Mouse (Mus musculus) intestine, embryonic 15.5 days (tissue): Measurements from ENCODE around the gene Micu1. TPM values are rescaled to one million over a fixed set of nuclear protein-coding genes. Genes with fewer than 3 reads are reported as not detected.

Experiments
- ATAC-seq: fragments of 200-750 bp; cut with Nextera tagmentation; 2 replicates; pipeline ENCODE4 v1.8.0; 2017; ENCODE audit warnings: moderate TSS enrichment, moderate library complexity
- H3K27ac ChIP-seq: fragments of 300-500 bp; sonication (generic); 2 replicates; pipeline ENCODE4 v1.5.1; 2015; ENCODE audit warnings: mild to moderate bottlenecking, inconsistent platforms
- H3K27me3 ChIP-seq: fragments of 300-500 bp; sonication (generic); replicated peaks from 2 replicates; pipeline ENCODE4 v1.6.1; 2015; ENCODE audit warnings: inconsistent platforms
- H3K36me3 ChIP-seq: fragments of 300-500 bp; sonication (generic); 2 replicates; pipeline ENCODE4 v1.6.1; 2015; ENCODE audit warnings: inconsistent platforms
- H3K4me1 ChIP-seq: fragments of 300-500 bp; sonication (generic); replicated peaks from 2 replicates; pipeline ENCODE4 v1.6.1; 2015; ENCODE audit warnings: inconsistent platforms
- H3K4me2 ChIP-seq: fragments of 300-500 bp; sonication (generic); replicated peaks from 2 replicates; pipeline ENCODE4 v1.6.1; 2015; ENCODE audit warnings: mild to moderate bottlenecking, inconsistent platforms
- H3K4me3 ChIP-seq: fragments of 300-500 bp; sonication (generic); replicated peaks from 2 replicates; pipeline ENCODE4 v1.5.1; 2015; ENCODE audit warnings: inconsistent platforms
- H3K9ac ChIP-seq: fragments of 300-500 bp; sonication (generic); 2 replicates; pipeline ENCODE4 v1.6.1; 2015; ENCODE audit warnings: inconsistent platforms
- H3K9me3 ChIP-seq: fragments of 300-500 bp; sonication (generic); 2 replicates; pipeline ENCODE4 v1.6.1; 2016; ENCODE audit warnings: inconsistent platforms
- WGBS: fragments of 180-500 bp; shearing (Covaris S2); methylation state at CpG from one replicate; pipeline ENCODE4 v1.1.7; 2015; 5-methylcytosine and 5-hydroxymethylcytosine counted together
- polyA plus RNA-seq: library from polyadenylated mRNA; unstranded; fragments of >200 nt; fragmentation: Nextera tagmentation; extraction: Ambion mirVana; gene quantifications from 2 replicates; pipeline ENCODE4 v1.2.1, GENCODE M21; 2015

The Micu1 gene
- polyA plus RNA-seq, 1 experiment from 2014 or later: 66.0 TPM

DNA sequence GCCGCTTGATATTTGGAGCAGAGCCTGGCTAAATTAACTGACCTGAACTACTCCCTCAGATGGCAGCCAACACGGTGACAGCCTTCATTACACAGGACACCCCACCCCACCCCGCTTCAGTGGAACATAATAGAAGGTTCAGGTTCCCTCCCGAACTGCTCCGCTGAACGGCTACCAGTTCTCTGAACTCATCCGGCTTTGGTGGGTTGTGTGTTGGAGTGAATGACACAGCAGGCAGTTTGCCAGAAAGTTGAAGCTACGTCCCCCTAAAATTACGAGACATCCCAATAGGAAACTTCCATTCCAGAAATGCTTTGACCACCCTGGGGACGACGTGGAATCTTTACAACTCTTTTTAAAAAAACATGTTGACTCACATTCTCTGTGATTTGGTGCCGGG, 53.8 kb downstream of the Micu1 start:
- no peak overlapping the region for H3K4me2 ChIP-seq
- no peak overlapping the region for H3K27ac ChIP-seq
- H3K9me3 ChIP-seq: no peaks in the 10 kb centered on the region
- ATAC-seq: no peak
- WGBS: 79% methylated on average over 12 of the region's 12 CpGs
- H3K36me3 ChIP-seq: 0 out of 2 replicates have a peak, but pooled peaks cover 4% of the 10 kb centered on the region
- no peaks in the 10 kb centered on the region for H3K4me1 ChIP-seq
- H3K27me3 ChIP-seq: no peaks in the 10 kb centered on the region
- no peak overlapping the region for H3K4me3 ChIP-seq
- no peak overlapping the region for H3K9ac ChIP-seq

DNA sequence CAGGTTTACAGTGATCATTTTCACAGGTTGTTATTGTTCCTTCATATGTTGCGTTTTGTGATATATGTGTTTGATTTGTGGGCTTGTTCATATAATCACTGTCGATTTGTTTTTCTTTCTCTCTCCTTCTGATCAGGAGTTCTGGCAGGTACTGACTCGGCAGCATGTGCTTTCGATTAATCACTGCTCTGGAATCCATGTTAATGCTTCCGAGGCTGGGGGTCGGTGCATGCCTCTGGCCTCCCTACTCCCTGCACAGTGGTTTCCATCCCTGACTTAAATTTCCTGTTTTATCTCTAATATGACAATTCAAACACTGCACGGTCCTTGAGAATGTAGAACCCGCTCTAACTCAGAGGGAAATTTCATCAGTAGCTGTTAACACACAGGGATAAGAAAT, 54.3 kb downstream of the Micu1 start:
- Histone ChIP-seq H3K4me3 (no peak overlapping the region), H3K36me3 (0 out of 2 replicates have a peak, but pooled peaks cover 4% of the 10 kb centered on the region), H3K9ac (no peak overlapping the region), H3K9me3 (no peaks in the 10 kb centered on the region), H3K27ac (no peak overlapping the region), H3K4me1 (no peaks in the 10 kb centered on the region), H3K4me2 (no peak overlapping the region), H3K27me3 (no peaks in the 10 kb centered on the region)
- WGBS: 47% methylated on average over 8 of the region's 8 CpGs
- no peak for ATAC-seq

DNA sequence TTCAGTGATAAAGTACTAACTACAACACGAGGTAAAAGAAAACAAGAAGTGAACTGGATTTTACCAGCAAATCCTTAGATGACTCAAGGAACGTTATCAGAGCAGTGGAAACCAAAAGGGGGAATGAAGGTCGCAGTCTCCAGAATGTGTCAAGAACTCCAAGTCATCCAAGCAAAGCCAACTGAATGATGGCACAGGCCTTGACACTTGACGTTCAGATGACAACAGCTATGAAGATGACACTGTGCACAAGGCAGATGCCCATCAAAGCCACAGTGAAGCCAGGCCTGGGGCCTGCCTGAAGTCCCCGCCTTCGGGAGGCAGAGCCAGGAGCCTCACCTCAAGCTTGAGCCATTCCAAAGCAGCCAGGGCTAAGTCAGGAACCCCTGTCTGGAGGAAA, 62.5 kb downstream of the Micu1 start:
- no peak overlapping the region for H3K4me3 ChIP-seq
- no peaks in the 10 kb centered on the region for H3K4me1 ChIP-seq
- no peaks in the 10 kb centered on the region for H3K9me3 ChIP-seq
- H3K27ac ChIP-seq: no peak overlapping the region
- H3K9ac ChIP-seq: no peak overlapping the region
- no peaks in the 10 kb centered on the region for H3K27me3 ChIP-seq
- no peak overlapping the region for H3K4me2 ChIP-seq
- no peak for ATAC-seq
- 91% methylated on average over 6 of the region's 6 CpGs for WGBS
- no peaks in the 10 kb centered on the region for H3K36me3 ChIP-seq

DNA sequence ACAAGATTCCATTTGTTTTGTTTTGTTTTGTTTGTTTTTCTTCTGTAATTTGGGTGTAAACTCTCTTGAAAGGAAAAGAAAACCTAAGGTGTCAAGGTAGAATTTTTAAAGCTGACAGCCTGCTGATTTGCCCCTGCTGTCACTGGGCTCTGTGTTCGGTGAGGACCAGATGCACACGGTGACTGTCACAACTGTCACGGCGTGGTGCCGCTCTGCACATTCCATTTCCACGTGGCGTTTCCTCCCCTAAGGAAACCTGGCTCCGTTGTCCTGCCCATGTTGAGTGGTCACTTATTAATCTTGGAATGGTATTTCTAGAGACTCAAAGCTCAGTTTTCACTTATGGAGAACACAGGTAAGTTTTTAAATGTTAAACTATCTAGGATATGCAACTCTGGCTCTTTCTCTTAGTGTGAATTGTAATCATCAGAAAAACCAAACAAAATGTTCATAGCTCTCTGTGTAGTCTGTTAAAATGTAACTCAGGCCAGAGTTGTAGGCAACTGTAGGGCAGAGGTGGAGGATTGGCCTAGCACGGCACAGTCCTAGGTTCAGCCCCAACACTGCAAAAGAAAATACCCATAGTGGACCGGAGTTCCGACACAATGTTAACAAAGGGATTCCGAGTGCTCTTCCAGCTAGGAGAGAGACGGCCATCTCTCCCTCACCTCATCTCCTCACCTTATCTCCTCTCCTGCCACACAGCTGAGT, 66.2 kb downstream of the Micu1 start:
- 57% methylated on average over 13 of the region's 13 CpGs for WGBS
- peak; percentile 70; the same call in 1 of the 2 replicates for ATAC-seq

DNA sequence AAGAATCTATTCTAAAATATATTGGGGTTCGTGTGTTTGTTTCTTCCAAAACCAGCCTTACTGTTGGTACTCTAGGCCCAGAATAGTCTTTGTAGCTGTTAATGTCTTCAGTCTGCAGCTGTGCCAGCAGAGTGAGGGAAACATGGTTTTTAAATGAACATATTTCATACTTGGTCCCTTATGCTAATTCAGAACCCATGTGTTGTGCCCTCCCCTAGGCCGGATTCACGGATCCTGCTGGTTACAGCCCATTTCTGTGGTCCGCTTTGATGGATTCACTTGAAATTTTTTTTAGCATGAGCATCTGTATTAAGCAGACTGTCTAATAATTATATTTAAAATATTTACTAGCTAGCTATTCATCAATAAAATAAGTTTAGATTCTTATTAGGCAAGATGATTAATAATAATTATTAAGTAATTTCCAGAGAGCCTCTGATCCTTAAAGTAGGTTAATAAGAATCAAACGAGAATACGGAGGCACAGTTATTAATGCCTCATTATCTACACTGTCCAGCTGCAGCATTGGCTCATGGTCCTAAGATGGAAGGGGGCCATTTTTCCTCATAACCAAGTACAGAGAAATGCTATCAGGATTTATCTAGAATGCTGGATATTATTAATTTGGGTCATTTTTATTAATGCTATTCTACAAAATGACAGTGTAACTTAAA, 69.2 kb downstream of the Micu1 start:
- no peak overlapping the region for H3K9ac ChIP-seq
- no peaks in the 10 kb centered on the region for H3K27me3 ChIP-seq
- WGBS: 88% methylated on average over 6 of the region's 6 CpGs
- no peak overlapping the region for H3K27ac ChIP-seq
- H3K4me2 ChIP-seq: no peak overlapping the region
- no peaks in the 10 kb centered on the region for H3K4me1 ChIP-seq
- H3K36me3 ChIP-seq: no peaks in the 10 kb centered on the region
- H3K4me3 ChIP-seq: no peak overlapping the region
- H3K9me3 ChIP-seq: no peaks in the 10 kb centered on the region
- ATAC-seq: no peak

More for the DNA sequence above, 66.2 kb downstream of the Micu1 start:
- no peak overlapping the region for H3K27ac ChIP-seq
- H3K4me1 ChIP-seq: no peaks in the 10 kb centered on the region
- no peak overlapping the region for H3K4me2 ChIP-seq
- no peaks in the 10 kb centered on the region for H3K36me3 ChIP-seq
- H3K9me3 ChIP-seq: no peaks in the 10 kb centered on the region
- no peaks in the 10 kb centered on the region for H3K27me3 ChIP-seq
- H3K9ac ChIP-seq: no peak overlapping the region
- no peak overlapping the region for H3K4me3 ChIP-seq

- Histone ChIP-seq H3K27ac (no peak overlapping the region), H3K4me3 (no peak overlapping the region), H3K9ac (no peak overlapping the region), H3K4me1 (no peaks in the 10 kb centered on the region), H3K36me3 (no peaks in the 10 kb centered on the region), H3K4me2 (no peak overlapping the region), H3K9me3 (no peaks in the 10 kb centered on the region), H3K27me3 (no peaks in the 10 kb centered on the region)
- no peak for ATAC-seq
- 80% methylated on average over 2 of the region's 2 CpGs for WGBS
These were observed 69.7 kb downstream of the Micu1 start for GRCm38 (mm10) chr10:59772049-59772397.

DNA sequence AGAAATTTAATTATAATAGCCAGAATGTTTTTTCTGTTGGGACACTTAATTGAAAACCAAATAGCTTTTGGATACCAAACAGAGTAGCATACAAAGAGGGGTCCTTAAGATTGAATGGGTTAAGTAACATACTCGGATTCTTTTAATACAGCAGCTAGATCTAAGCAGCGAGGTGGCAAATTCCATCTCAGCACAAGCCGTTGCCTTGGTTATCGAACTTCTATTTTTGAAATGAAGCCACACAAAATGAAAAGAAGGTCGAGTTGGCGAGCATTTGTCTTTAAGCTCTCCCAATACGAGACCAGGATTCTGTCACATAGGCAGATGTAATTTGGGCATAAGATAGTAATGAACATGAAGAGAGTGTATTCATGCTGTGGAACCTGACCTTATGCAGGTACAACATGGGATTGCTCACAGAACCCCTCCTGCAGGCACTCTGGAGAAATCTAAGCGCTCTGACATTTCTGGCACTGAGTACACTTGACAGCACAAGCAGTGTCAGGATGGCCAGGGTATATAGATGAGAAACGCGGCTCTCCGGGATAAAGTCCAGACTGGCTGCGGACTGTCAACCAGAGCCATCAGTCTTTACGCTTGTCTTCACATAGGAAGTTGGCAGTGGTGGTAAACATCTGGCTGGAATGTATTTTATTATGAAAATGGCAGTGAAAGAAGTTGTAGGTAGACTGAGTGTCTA, 71.3 kb downstream of the Micu1 start:
- no peaks in the 10 kb centered on the region for H3K36me3 ChIP-seq
- H3K27ac ChIP-seq: no peak overlapping the region
- H3K27me3 ChIP-seq: no peaks in the 10 kb centered on the region
- no peak overlapping the region for H3K4me3 ChIP-seq
- no peak overlapping the region for H3K4me2 ChIP-seq
- no peaks in the 10 kb centered on the region for H3K9me3 ChIP-seq
- H3K4me1 ChIP-seq: 0 out of 2 replicates have a peak, but pooled peaks cover 3% of the 10 kb centered on the region
- 84% methylated on average over 13 of the region's 13 CpGs for WGBS
- H3K9ac ChIP-seq: no peak overlapping the region
- ATAC-seq: no peak

DNA sequence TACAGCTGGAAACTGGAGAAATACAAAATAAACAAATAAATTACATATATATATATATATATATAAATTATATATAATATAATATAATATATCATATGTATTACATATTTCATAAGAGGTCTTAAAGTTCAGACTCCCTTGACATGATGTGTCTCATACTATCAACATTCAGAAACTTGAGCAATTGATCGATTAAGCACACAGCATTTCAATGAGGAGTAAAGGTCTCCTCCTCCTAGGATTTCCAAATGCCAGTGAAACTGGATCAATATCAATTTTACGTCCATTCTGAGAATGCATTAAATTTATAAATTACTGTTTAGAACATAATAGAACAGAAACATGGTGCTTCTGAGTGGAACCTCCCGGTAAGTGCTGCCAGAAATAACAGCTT, 71.9 kb downstream of the Micu1 start:
- Histone ChIP-seq H3K27me3 (no peaks in the 10 kb centered on the region), H3K27ac (no peak overlapping the region), H3K4me2 (no peak overlapping the region), H3K9me3 (no peaks in the 10 kb centered on the region), H3K9ac (no peak overlapping the region), H3K4me1 (0 out of 2 replicates have a peak, but pooled peaks cover 3% of the 10 kb centered on the region), H3K36me3 (no peaks in the 10 kb centered on the region), H3K4me3 (no peak overlapping the region)
- WGBS: 81% methylated on average over 3 of the region's 3 CpGs
- ATAC-seq: no peak

- no peak overlapping the region for H3K4me3 ChIP-seq
- 42% methylated on average over 3 of the region's 3 CpGs for WGBS
- peak; percentile 68 for ATAC-seq
These were observed 75.0 kb downstream of the Micu1 start for GRCm38 (mm10) chr10:59777246-59777645.

DNA sequence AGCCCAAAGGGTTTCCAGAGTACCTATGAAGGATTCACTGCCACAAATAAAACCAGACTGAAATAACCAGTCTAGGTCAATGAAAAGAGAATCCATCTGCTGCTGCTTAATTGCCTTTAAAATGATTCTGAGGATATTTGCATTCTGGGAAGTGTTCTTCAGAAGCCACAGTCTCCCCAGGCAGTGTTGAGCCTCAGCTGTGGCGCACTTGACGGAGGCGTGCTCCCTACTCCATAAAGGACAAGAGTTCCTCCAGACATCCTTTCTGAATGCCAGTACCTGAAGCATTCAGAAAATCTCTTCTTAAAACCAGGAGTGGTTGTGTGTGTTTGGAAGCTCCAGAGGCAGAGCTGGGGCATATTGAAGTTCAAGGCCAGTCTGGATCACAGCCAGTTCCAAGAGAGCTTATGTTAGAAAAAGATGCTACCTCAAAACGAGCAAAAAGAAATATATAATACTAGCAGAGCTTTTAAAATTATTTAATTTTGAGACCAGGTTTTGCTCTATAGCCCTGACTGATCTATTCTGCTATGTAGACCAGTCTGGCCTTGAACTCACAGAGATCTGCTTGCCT, 75.9 kb downstream of the Micu1 start:
- Histone ChIP-seq H3K4me1 (0 out of 2 replicates have a peak, but pooled peaks cover 3% of the 10 kb centered on the region), H3K36me3 (no peaks in the 10 kb centered on the region), H3K4me3 (no peak overlapping the region), H3K27ac (no peak overlapping the region), H3K27me3 (no peaks in the 10 kb centered on the region), H3K4me2 (no peak overlapping the region), H3K9ac (no peak overlapping the region), H3K9me3 (no peaks in the 10 kb centered on the region)
- no peak for ATAC-seq
- 89% methylated on average over 4 of the region's 4 CpGs for WGBS

More at GRCm38 (mm10) chr10:59777246-59777645, 75.0 kb downstream of the Micu1 start:
- no peak overlapping the region for H3K27ac ChIP-seq
- H3K9me3 ChIP-seq: no peaks in the 10 kb centered on the region
- no peak overlapping the region for H3K4me2 ChIP-seq
- H3K27me3 ChIP-seq: no peaks in the 10 kb centered on the region
- H3K9ac ChIP-seq: no peak overlapping the region
- H3K4me1 ChIP-seq: 0 out of 2 replicates have a peak, but pooled peaks cover 3% of the 10 kb centered on the region
- H3K36me3 ChIP-seq: no peaks in the 10 kb centered on the region

DNA sequence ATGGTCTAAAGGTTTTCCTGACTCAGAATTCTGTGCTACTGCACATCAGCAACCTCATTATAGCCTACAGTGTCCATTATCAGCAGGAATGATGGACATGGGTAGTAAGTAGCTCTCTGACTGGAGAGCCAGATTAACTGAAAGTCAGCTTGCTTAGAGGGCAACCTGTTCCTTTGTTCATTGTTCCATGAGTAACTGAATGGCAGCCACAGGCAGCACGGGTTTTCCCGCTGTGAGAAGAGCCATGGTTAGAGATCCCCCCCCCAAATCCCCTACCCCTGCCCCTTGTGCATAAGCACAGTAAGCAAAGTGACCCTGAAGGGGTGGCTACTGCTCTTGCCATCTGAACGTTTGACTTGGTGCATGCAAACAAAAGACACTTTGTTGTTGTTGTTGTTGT, 78.4 kb downstream of the Micu1 start:
- Histone ChIP-seq H3K36me3 (no peaks in the 10 kb centered on the region), H3K27ac (no peak overlapping the region), H3K9ac (no peak overlapping the region), H3K4me3 (no peak overlapping the region), H3K27me3 (no peaks in the 10 kb centered on the region), H3K4me1 (0 out of 2 replicates have a peak, but pooled peaks cover 3% of the 10 kb centered on the region), H3K9me3 (no peaks in the 10 kb centered on the region), H3K4me2 (no peak overlapping the region)
- 68% methylated on average over 3 of the region's 3 CpGs for WGBS
- ATAC-seq: no peak

DNA sequence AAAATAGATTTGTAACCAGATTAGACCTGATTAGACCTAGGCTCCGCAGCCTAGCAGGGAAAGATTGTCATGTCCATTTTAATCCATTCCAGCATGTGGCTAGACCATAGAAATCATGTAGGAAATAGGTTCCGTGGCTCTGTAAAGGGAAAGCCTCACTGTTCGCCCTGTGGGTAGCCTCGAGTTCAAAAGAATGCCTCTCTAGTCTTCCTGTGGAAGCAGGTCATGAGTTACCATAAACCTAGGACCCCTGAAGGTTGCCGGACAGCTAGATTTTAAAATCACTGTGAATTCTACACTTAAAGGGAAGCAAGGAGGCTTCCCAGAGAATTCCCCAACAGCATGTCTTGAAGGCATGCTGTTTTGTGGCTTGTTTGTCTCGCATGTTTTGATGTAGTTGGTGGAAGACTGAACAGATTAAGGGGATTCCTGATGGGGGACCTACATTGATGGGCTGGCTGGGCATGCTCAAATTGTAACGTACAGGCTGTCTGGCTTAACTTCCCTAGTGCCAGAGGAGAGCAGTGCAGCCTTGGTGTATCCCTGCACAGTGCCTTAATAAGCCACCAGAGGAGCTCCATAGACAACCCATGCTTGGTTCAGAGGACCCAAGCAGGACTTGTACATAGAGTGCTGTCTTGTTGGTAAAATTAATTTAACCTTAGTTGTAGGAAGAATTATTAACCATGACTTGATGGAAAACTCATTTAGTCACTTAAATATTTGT, 79.1 kb downstream of the Micu1 start:
- no peak for ATAC-seq
- H3K36me3 ChIP-seq: no peaks in the 10 kb centered on the region
- no peak overlapping the region for H3K9ac ChIP-seq
- WGBS: 87% methylated on average over 7 of the region's 7 CpGs
- H3K4me3 ChIP-seq: no peak overlapping the region
- H3K27me3 ChIP-seq: no peaks in the 10 kb centered on the region
- no peak overlapping the region for H3K4me2 ChIP-seq
- no peak overlapping the region for H3K27ac ChIP-seq
- H3K4me1 ChIP-seq: 0 out of 2 replicates have a peak, but pooled peaks cover 3% of the 10 kb centered on the region
- no peaks in the 10 kb centered on the region for H3K9me3 ChIP-seq
